Mouse (Mus musculus) mammary gland, adult 2 months (tissue): ENCODE data around the gene Rhag. TPM values are rescaled to one million over a fixed set of nuclear protein-coding genes. Genes with fewer than 3 reads are reported as not detected.

Experiments used
- polyA plus RNA-seq: library from polyadenylated mRNA; depleted of rRNA; stranded (reverse); fragments of >200 nt; gene quantifications from 2 replicates; pipeline ENCODE4 v1.2.3, GENCODE M21; 2012; ENCODE audit warnings: low replicate concordance; rRNA removed

Gene Rhag
- polyA plus RNA-seq = not detected in 2 replicates

DNA sequence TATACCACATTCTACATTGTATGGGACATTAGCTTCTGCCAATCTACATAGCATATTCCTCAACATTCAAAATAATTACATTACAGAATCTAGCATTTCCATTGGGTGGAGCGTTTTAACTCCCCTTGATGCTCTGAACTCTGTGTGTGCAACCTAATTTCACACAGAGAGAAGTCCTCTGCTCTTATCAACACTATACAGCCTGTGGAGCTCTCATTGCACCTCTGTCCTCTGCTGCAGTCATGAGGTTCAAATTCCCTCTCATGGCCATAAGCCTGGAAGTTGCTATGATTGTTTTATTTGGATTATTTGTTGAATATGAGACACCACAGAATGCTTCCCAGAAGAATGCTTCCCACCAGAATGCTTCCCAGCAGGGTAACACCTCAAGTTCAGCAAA is at the start of gene Rhag:
TSS of gene Rhag (plus strand) at position 193 of the 400 bp plus-strand sequence.

DNA sequence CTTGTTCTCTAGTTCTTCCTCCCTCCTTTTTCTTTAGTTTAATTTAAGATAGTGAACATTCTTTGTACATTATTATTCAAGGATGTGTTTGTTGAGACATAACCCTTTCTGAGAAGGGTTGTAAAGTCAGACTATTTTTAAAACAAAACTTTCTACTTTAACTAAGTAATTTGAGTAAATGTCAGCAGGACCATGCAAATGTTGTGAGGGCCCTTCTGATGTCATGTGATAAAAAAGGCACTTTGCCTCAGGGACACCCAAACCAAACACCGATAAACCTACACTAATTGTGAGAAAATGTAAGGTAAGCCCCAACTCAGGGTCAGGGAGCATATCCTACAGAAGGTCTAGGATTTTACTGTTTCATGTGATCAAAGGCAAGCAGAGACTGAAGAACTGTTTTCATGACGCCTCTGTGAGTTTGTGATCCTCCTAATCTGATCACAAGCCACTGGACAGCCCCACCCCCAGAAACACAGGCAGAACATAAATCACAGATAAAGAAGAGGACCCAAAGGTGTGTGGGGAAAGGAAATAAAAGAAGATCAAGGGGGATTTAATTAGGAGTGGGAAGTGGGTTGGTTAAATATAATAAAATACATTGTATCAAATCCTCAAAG is 3.9 kb upstream of the Rhag start, which contains the start of gene Crisp2:
TSS of gene Crisp2 (minus strand) at position 51 of the 620 bp plus-strand sequence.

DNA sequence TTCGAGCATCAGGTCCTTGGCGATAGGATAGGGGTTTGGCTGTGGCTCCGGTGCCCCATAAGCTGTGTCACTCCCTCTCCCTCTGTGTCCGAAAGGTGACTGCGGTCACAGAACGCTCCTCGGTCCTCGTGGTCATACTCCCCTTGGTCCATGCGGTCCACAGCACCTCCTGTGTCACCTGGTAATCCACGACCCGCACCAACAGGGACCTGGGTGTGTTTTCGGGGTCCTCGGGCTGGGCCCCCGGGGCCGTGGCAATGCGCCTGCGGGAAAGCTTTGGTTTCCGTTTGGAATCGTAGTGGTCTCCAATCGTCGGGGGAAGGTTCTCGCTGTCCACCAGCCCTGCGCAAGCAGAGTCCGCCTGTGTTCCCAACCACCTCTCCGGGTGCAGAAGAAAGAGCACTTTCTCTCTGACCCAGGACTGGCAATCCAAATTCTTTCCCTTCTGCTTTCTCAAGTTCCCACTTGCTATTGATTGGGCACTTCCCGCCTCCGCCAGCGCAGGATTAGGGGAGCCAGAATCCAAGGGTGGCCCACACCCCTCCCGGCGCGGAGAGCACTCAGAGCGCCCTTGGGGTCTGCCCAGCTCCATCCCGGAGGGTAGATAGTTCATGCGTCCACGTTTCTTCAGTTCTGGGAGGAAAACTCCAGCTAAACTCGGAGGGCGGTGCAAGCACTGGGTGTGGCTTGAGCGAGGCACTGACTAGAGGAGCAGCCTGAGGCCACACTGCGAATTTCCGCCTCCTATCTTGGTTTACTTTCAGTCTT is 69.2 kb downstream of the Rhag start, which contains the start of gene 9130008F23Rik:
TSS of gene 9130008F23Rik (minus strand) at position 636 of the 768 bp plus-strand sequence.

Other genes with a start within 250 kb of the Rhag start
- not detected in 2 replicates for gene Esp6, start 249.6 kb upstream of the Rhag start, polyA plus RNA-seq
- not detected in 2 replicates for gene Esp4, start 212.5 kb upstream of the Rhag start, polyA plus RNA-seq
- gene Esp3, start 179.1 kb upstream of the Rhag start, polyA plus RNA-seq = not detected in 2 replicates
- not detected in 2 replicates for gene Esp1, start 84.0 kb upstream of the Rhag start, polyA plus RNA-seq
- not detected in 2 replicates for gene Crisp2, start 4.1 kb upstream of the Rhag start, polyA plus RNA-seq
- gene 9130008F23Rik, start 69.4 kb downstream of the Rhag start, polyA plus RNA-seq = 3.3 and 4.1 TPM in 2 replicates
- gene Glyatl3, start 103.2 kb downstream of the Rhag start, polyA plus RNA-seq = not detected in 2 replicates
- gene Mut, start 123.6 kb downstream of the Rhag start, polyA plus RNA-seq = 11.4 and 28.3 TPM in 2 replicates
- gene Cenpq, start 123.9 kb downstream of the Rhag start, polyA plus RNA-seq = 0.60 and 1.2 TPM in 2 replicates